Mouse (Mus musculus): ENCODE data around the gene Itpkc.

Gene Itpkc

GRCm38 (mm10) chr7:27166614-27167474, 61.6 kb downstream of the Itpkc start, which contains the start of gene Egln2:
TSS of gene Egln2 (minus strand) at chr7:27166802.
- in situ Hi-C loops (cut with MboI, MseI), result no loop called here

DNA sequence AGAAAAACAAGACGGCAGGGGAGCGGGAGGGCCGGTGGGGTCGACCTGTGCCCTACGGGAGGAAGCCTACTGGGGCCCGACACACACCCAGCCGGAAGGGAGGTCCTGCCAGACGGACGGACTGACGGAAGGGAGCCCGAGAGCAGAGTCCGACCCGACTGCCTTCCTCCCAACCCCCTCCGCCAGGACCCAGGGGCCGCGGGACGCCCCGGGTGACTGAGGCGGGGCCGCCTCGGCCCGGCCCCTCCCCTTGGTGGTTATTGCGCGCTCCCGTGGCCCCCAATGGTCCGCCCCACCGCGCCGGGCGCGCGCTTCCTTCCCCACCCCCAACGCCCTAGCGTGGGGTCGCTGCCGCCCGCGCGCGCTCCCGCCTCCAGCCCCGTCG, 62.2 kb downstream of the Itpkc start:
- in situ Hi-C loops (cut with MboI, MseI), result no loop called here

- in situ Hi-C loops (cut with MboI, MseI), result no loop called here
Measured at GRCm38 (mm10) chr7:27165696-27166095, 62.8 kb downstream of the Itpkc start.

- in situ Hi-C loops (cut with MboI, MseI), result no loop called here
Measured at GRCm38 (mm10) chr7:27165007-27165655, 63.3 kb downstream of the Itpkc start.

DNA sequence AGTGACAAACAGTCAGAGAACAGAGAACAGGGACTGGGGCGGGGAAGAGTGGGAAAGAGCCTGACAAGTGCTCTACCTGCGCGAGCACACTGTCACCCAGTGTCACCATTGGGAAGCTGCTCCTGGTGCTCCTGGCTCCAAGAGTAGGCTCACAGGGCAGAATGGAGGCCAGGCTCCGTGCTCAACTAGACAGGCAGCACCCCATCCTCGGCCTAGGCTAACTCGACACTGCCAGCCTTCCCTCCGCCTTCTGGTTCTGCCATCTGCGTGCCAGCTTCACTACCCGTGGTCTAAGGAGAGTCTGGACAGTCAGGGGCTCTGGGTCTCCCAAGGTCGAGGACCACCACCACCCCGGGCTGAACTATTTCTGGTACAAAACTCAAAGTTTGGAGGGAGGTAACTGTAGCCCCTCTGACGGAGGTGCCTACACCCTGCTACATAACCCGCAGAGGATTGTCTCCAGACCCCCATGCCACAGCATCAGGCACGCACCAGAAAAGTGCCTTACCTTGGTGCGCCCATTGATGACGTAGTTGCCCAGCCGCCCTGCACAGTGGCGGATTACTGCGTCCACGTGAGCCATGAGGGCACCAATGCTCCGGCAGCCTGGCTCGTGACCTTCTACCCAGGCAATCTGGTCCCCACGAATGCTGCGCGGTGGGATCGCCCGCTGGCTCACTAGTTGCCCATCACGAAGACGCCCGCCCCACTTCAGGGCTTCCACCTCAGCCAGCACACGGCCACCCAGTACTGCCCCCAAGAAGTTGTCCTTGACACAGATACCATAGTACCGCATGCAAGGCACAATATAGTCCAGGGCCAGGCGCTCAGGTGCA, 64.1 kb downstream of the Itpkc start:
- in situ Hi-C loops (cut with MboI, MseI), result no loop called here

DNA sequence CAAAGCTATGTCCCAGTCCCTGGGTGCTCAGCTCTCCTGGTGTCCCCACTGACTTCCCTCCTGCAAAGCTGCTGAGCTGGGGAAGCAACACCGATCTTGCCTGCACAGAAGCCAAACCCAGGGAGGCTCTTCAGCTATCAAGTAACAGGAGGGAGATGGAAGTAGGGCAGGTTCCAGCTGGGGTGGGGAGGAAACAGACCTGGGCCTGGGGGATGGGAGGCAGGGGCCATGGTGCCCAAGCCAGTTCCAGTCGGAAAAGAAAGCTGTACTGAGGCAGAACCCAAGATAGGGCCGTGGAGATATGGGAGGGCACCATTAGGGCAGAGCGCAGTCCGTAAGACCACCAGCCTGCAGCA, 65.0 kb downstream of the Itpkc start:
- in situ Hi-C loops (cut with MboI, MseI), result no loop called here

GRCm38 (mm10) chr7:27162780-27163449, 65.5 kb downstream of the Itpkc start:
- in situ Hi-C loops (cut with MboI, MseI), result no loop called here

- in situ Hi-C loops (cut with MboI, MseI), result no loop called here
Measured at GRCm38 (mm10) chr7:27161744-27162143, 66.7 kb downstream of the Itpkc start.

GRCm38 (mm10) chr7:27160921-27161320, 67.5 kb downstream of the Itpkc start:
- in situ Hi-C loops (cut with MboI, MseI), result no loop called here

DNA sequence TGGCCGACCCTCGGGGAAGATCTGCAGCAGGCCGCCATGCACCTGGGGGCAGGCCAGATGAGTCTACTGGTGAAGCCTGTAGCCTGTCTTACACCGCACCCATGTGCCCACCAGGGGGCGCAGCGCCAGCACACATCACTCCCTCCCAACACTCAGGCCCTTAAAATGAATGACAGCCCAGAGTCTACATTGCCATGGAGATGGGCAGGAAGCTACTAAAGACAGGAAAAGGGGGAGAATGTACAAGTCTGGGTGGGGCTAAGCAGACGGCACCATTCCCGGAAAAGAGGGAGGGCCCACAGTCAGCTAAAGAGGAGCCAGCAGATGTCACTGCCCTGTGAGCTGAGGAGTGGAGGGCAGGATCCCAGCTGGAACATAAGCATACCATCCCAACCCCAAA, 68.6 kb downstream of the Itpkc start:
- in situ Hi-C loops (cut with MboI, MseI), result no loop called here

DNA sequence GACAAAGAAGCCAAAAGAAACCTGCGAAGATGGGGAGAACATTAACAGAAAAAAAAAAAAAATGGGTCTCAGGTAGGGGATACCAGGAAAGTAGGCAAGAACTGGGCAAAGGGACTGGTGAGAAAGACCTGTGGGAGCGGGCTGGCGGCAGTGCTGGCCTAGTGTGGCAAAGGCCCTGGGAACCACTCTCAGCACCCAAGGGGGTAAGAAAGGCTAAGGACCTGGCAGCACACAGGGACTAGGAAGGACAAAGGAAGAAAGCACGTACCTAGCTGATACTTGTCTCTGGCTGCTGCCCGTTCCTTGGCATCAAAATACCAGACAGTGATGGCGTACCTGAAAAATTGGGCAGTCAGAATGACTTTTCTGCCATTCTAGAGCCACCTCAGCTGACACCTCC, 69.2 kb downstream of the Itpkc start:
- in situ Hi-C loops (cut with MboI, MseI), result no loop called here

GRCm38 (mm10) chr7:27158171-27158570, 70.3 kb downstream of the Itpkc start:
- in situ Hi-C loops (cut with MboI, MseI), result no loop called here

All from T-helper 1 cell (primary cell).